Mouse (Mus musculus) heart, postnatal 0 days (tissue): ENCODE results near the gene Runx1.

Experiments used
- CTCF ChIP-seq: IDR thresholded peaks from 2 replicates; pipeline ENCODE4 v1.5.1; 2016; ENCODE audit warnings: antibody characterized with exemption, control low read depth, low read depth
- EP300 ChIP-seq: IDR thresholded peaks from 2 replicates; pipeline ENCODE4 v1.6.1; 2016; ENCODE audit warnings: antibody characterized with exemption, low read depth

DNA sequence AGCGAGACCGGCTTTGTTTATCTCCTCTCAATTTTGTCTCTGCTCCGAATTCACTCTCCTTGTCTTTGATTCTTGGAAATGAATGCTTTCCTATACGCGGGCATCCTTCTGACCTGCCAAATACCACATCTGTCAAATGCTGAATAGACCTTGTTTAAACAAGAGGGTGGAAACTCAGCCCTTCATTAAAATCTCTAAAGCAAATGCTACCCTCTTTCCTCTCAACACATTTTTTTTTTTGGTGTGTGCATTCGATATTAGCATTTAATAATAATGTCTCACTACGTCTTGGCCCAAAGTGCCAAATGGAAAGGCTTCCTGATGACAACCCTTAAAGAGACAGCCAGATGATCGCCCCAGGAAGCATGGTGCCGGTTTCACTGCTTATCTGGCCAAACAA lies 85.4 kb downstream of the Runx1 start:
- no peak for TF ChIP-seq CTCF
- no peak for TF ChIP-seq EP300
